Mouse (Mus musculus): ENCODE measurements at regions not wholly inside any gene's neighbourhood (a gene's known extent, or its start where the extent isn't known, plus 50 kb on each side); places are given as distances from the start of the nearest gene placed in this dataset.

- TF ChIP-seq MEF2A (IDR thresholded peaks at IDR 0.05; ENCODE audit: extremely low read depth, insufficient replicate concordance, low read depth, low read length, poor library complexity, severe bottlenecking) (no peak), HCFC1 (IDR thresholded peaks at IDR 0.05; ENCODE audit: low read depth, low read length) (no peak), RAD21 (IDR thresholded peaks at IDR 0.05; ENCODE audit: low read depth, low read length) (no peak), POLR2AphosphoS5 (IDR thresholded peaks at IDR 0.05; ENCODE audit: borderline replicate concordance, low read depth, low read length) (no peak), TCF12 (IDR thresholded peaks at IDR 0.05; ENCODE audit: low read depth, low read length) (no peak)
Measured at GRCm38 (mm10) chr1:92324091-92324950, 128.8 kb upstream of the Hdac4 start.
